Mouse (Mus musculus) MEL (cell line): ENCODE results near the gene Itm2c.

Source experiments
- CTCF ChIP-seq, 3 experiments: IDR thresholded peaks in 2 of 3; conservative IDR thresholded peaks in 1 of 3; 2 replicates each; pipeline ENCODE4 v1.5.1; 2011 to 2012; ENCODE audit warnings: low read length in 3 of 3, low read depth in 2 of 3, mild to moderate bottlenecking in 2 of 3, improper control_type of control experiment in 1 of 3, inconsistent platforms in 1 of 3, mixed read lengths in 1 of 3, moderate library complexity in 1 of 3; ENCODE audit not compliant: control insufficient read depth in 1 of 3, insufficient read depth in 1 of 3, poor library complexity in 1 of 3, severe bottlenecking in 1 of 3
- EP300 ChIP-seq, 2 experiments: IDR thresholded peaks; 2 replicates each; pipeline ENCODE4 v1.6.1; 2011; ENCODE audit warnings: improper control_type of control experiment in 2 of 2, low read length in 2 of 2, low read depth in 1 of 2, mild to moderate bottlenecking in 1 of 2
- GATA1 ChIP-seq: IDR thresholded peaks from 2 replicates; pipeline ENCODE4 v1.6.1; 2011; ENCODE audit warnings: low read depth, low read length, improper control_type of control experiment
- HCFC1 ChIP-seq: IDR thresholded peaks from 2 replicates; pipeline ENCODE4 v1.6.1; 2012; ENCODE audit warnings: low read depth, mild to moderate bottlenecking, inconsistent platforms, low read length, improper control_type of control experiment, moderate library complexity
- MAFK ChIP-seq: IDR thresholded peaks from 2 replicates; pipeline ENCODE4 v1.6.1; 2011; ENCODE audit warnings: low read depth, mild to moderate bottlenecking, low read length, improper control_type of control experiment, borderline replicate concordance
- MAX ChIP-seq: IDR thresholded peaks from 2 replicates; pipeline ENCODE4 v1.6.1; 2011; ENCODE audit warnings: low read length, improper control_type of control experiment
- MAZ ChIP-seq: IDR thresholded peaks from 2 replicates; pipeline ENCODE4 v1.6.1; 2012; ENCODE audit warnings: low read depth, mild to moderate bottlenecking, inconsistent platforms, low read length, improper control_type of control experiment
- MYB ChIP-seq: IDR thresholded peaks from 2 replicates; pipeline ENCODE4 v1.6.1; 2011; ENCODE audit warnings: mild to moderate bottlenecking, low read depth, low read length, improper control_type of control experiment
- POLR2A ChIP-seq, 2 experiments: IDR thresholded peaks; 2 replicates each; pipeline ENCODE4 v1.6.1; 2011 to 2012; ENCODE audit warnings: low read length in 2 of 2, mild to moderate bottlenecking in 2 of 2, control low read depth in 1 of 2, improper control_type of control experiment in 1 of 2, low read depth in 1 of 2, moderate library complexity in 1 of 2; ENCODE audit not compliant: control insufficient read depth in 1 of 2, insufficient read depth in 1 of 2, poor library complexity in 1 of 2
- POLR2AphosphoS2 ChIP-seq: IDR thresholded peaks from 2 replicates; pipeline ENCODE4 v1.6.1; 2011; ENCODE audit warnings: low read length, improper control_type of control experiment
- RAD21 ChIP-seq: IDR thresholded peaks from 2 replicates; pipeline ENCODE4 v1.6.1; 2011; ENCODE audit warnings: mild to moderate bottlenecking, low read depth, low read length, improper control_type of control experiment
- ZC3H11A ChIP-seq: IDR thresholded peaks from 2 replicates; pipeline ENCODE4 v1.6.1; 2012; ENCODE audit warnings: low read depth, mild to moderate bottlenecking, inconsistent platforms, low read length, improper control_type of control experiment
- ZNF384 ChIP-seq: IDR thresholded peaks from 2 replicates; pipeline ENCODE4 v1.6.1; 2012; ENCODE audit warnings: low read depth, mild to moderate bottlenecking, inconsistent platforms, low read length, improper control_type of control experiment

GRCm38 (mm10) chr1:85949085-85949684 lies 55.1 kb downstream of the Itm2c start:
- no peak for TF ChIP-seq POLR2A (IDR thresholded peaks at IDR 0.05; ENCODE audit: control insufficient read depth in 1 of 2, insufficient read depth in 1 of 2, low read depth in 1 of 2, low read length in 2 of 2, poor library complexity in 1 of 2)
- no peak for TF ChIP-seq HCFC1
- TF ChIP-seq CTCF (IDR thresholded peaks at IDR 0.05 in 2 of 3, conservative IDR thresholded peaks at IDR 0.05 in 1 of 3; ENCODE audit: control insufficient read depth in 1 of 3, insufficient read depth in 1 of 3, low read depth in 2 of 3, low read length in 3 of 3, poor library complexity in 1 of 3, severe bottlenecking in 1 of 3), result no peak
- TF ChIP-seq ZNF384, result no peak
- no peak for TF ChIP-seq MAX
- no peak for TF ChIP-seq RAD21
- TF ChIP-seq GATA1, result no peak
- no peak for TF ChIP-seq POLR2AphosphoS2
- no peak for TF ChIP-seq EP300 (IDR thresholded peaks at IDR 0.05; ENCODE audit: low read depth in 1 of 2, low read length in 2 of 2)
- no peak for TF ChIP-seq MAFK
- no peak for TF ChIP-seq ZC3H11A
- TF ChIP-seq MYB, result no peak
- no peak for TF ChIP-seq MAZ
